Mouse (Mus musculus) CH12.LX (cell line): Measurements from ENCODE around the gene Tas2r135. TPM values are rescaled to one million over a fixed set of nuclear protein-coding genes. Genes with fewer than 3 reads are reported as not detected.

Experiments
- DNase-seq: peaks from one replicate; pipeline ENCODE4 v3.0.0-alpha.2; 2013; ENCODE audit errors: extremely low read depth
- H3K27ac ChIP-seq: 2 replicates; pipeline ENCODE4 v1.5.1; 2012; ENCODE audit warnings: low read depth, mild to moderate bottlenecking, control low read depth, moderate library complexity; ENCODE audit not compliant: insufficient read depth
- H3K27me3 ChIP-seq: replicated peaks from 2 replicates; pipeline ENCODE3; 2012; ENCODE audit warnings: inconsistent platforms
- H3K36me3 ChIP-seq, 2 experiments: replicated peaks in 1 of 2; 2 replicates each; pipeline versions ENCODE3 to v1.6.1; 2012; ENCODE audit warnings: inconsistent platforms in 1 of 2, low read length in 1 of 2, mild to moderate bottlenecking in 1 of 2, mixed read lengths in 1 of 2, moderate library complexity in 1 of 2; ENCODE audit not compliant: control insufficient read depth in 1 of 2, insufficient read depth in 1 of 2
- H3K4me1 ChIP-seq, 2 experiments: 2 replicates each; pipeline ENCODE4 v1.6.1; 2012; ENCODE audit warnings: inconsistent platforms in 1 of 2, moderate library complexity in 1 of 2; ENCODE audit not compliant: insufficient read depth in 2 of 2, control insufficient read depth in 1 of 2
- H3K4me2 ChIP-seq: 2 replicates; pipeline ENCODE4 v1.6.1; 2012; ENCODE audit warnings: low read depth, mild to moderate bottlenecking, control low read depth; ENCODE audit not compliant: poor library complexity, insufficient read depth, severe bottlenecking
- H3K4me3 ChIP-seq, 3 experiments: fragments of 150-350 bp in 1 of 3; sonication (generic) in 1 of 3; replicated peaks in 1 of 3; 2 replicates each; pipeline versions ENCODE3 to v1.5.1; 2011 to 2012; ENCODE audit warnings: low read depth in 2 of 3, low read length in 2 of 3, mild to moderate bottlenecking in 2 of 3, moderate library complexity in 2 of 3, control low read depth in 1 of 3, improper control_type of control experiment in 1 of 3, inconsistent platforms in 1 of 3, mixed read lengths in 1 of 3; ENCODE audit not compliant: poor library complexity in 1 of 3
- H3K79me2 ChIP-seq: replicated peaks from 2 replicates; pipeline ENCODE4 v1.6.1; 2012; ENCODE audit warnings: mild to moderate bottlenecking, moderate library complexity; ENCODE audit not compliant: control insufficient read depth, poor library complexity, insufficient read depth, severe bottlenecking; ENCODE audit errors: extremely low read depth
- H3K9ac ChIP-seq: 2 replicates; pipeline ENCODE4 v1.6.1; 2012; ENCODE audit warnings: low read depth, mild to moderate bottlenecking, control low read depth, moderate library complexity; ENCODE audit not compliant: insufficient read depth
- H3K9me3 ChIP-seq: replicated peaks from 2 replicates; pipeline ENCODE3; 2012; ENCODE audit warnings: low read length, inconsistent platforms, mixed read lengths
- BHLHE40 ChIP-seq: IDR thresholded peaks from 2 replicates; pipeline ENCODE4 v1.6.1; 2011; ENCODE audit warnings: mild to moderate bottlenecking, low read depth, low read length, improper control_type of control experiment
- CHD1 ChIP-seq: IDR thresholded peaks from 2 replicates; pipeline ENCODE4 v1.6.1; 2012; ENCODE audit warnings: low read depth, low read length, improper control_type of control experiment, inconsistent platforms
- CHD2 ChIP-seq: IDR thresholded peaks from 2 replicates; pipeline ENCODE4 v1.6.1; 2011; ENCODE audit warnings: low read length, improper control_type of control experiment
- ELF1 ChIP-seq: IDR thresholded peaks from 2 replicates; pipeline ENCODE4 v1.6.1; 2014; ENCODE audit warnings: low read depth, mild to moderate bottlenecking, inconsistent platforms, low read length, improper control_type of control experiment
- EP300 ChIP-seq: IDR thresholded peaks from 2 replicates; pipeline ENCODE4 v1.6.1; 2011; ENCODE audit warnings: low read length, improper control_type of control experiment
- ETS1 ChIP-seq: conservative IDR thresholded peaks from 2 replicates; pipeline ENCODE4 v1.6.1; 2012; ENCODE audit warnings: low read depth, mild to moderate bottlenecking, inconsistent platforms, low read length, improper control_type of control experiment, moderate library complexity
- GABPA ChIP-seq: IDR thresholded peaks from 2 replicates; pipeline ENCODE4 v1.6.1; 2012; ENCODE audit warnings: low read depth, low read length, improper control_type of control experiment, inconsistent platforms; ENCODE audit not compliant: insufficient replicate concordance
- HCFC1 ChIP-seq: IDR thresholded peaks from 2 replicates; pipeline ENCODE4 v1.6.1; 2012; ENCODE audit warnings: low read depth, mild to moderate bottlenecking, inconsistent platforms, low read length, improper control_type of control experiment
- IRF4 ChIP-seq: IDR thresholded peaks from 2 replicates; pipeline ENCODE4 v1.6.1; 2014; ENCODE audit warnings: low read depth, mild to moderate bottlenecking, inconsistent platforms, low read length, improper control_type of control experiment
- JUND ChIP-seq: conservative IDR thresholded peaks from 2 replicates; pipeline ENCODE4 v1.6.1; 2011; ENCODE audit warnings: low read depth, low read length, improper control_type of control experiment
- MAX ChIP-seq: IDR thresholded peaks from 2 replicates; pipeline ENCODE4 v1.6.1; 2011; ENCODE audit warnings: low read length, improper control_type of control experiment
- MAZ ChIP-seq: IDR thresholded peaks from 2 replicates; pipeline ENCODE4 v1.6.1; 2012; ENCODE audit warnings: low read depth, mild to moderate bottlenecking, inconsistent platforms, low read length, improper control_type of control experiment, moderate library complexity
- MXI1 ChIP-seq: IDR thresholded peaks from 2 replicates; pipeline ENCODE4 v1.6.1; 2011; ENCODE audit warnings: mild to moderate bottlenecking, low read depth, low read length, improper control_type of control experiment
- MYC ChIP-seq: IDR thresholded peaks from 2 replicates; pipeline ENCODE4 v1.6.1; 2011; ENCODE audit warnings: low read depth, mild to moderate bottlenecking, improper control_type of control experiment, low read length
- PAX5 ChIP-seq: IDR thresholded peaks from 2 replicates; pipeline ENCODE4 v1.6.1; 2012; ENCODE audit warnings: low read length, inconsistent platforms, mixed read lengths
- POLR2A ChIP-seq: IDR thresholded peaks from 2 replicates; pipeline ENCODE4 v1.6.1; 2011; ENCODE audit warnings: low read depth, mild to moderate bottlenecking, improper control_type of control experiment, low read length
- RAD21 ChIP-seq: IDR thresholded peaks from 2 replicates; pipeline ENCODE4 v1.6.1; 2011; ENCODE audit warnings: low read depth, mild to moderate bottlenecking, low read length, improper control_type of control experiment, moderate library complexity
- RCOR1 ChIP-seq: conservative IDR thresholded peaks from 2 replicates; pipeline ENCODE4 v1.6.1; 2012; ENCODE audit warnings: low read depth, mild to moderate bottlenecking, inconsistent platforms, low read length, improper control_type of control experiment
- TBP ChIP-seq: conservative IDR thresholded peaks from 2 replicates; pipeline ENCODE4 v1.6.1; 2011; ENCODE audit warnings: low read depth, low read length, improper control_type of control experiment
- UBTF ChIP-seq: IDR thresholded peaks from 2 replicates; pipeline ENCODE4 v1.6.1; 2012; ENCODE audit warnings: low read depth, mild to moderate bottlenecking, inconsistent platforms, low read length, improper control_type of control experiment, moderate library complexity
- USF1 ChIP-seq: IDR thresholded peaks from 2 replicates; pipeline ENCODE4 v1.6.1; 2014; ENCODE audit warnings: low read depth, mild to moderate bottlenecking, inconsistent platforms, low read length, improper control_type of control experiment
- USF2 ChIP-seq: conservative IDR thresholded peaks from 2 replicates; pipeline ENCODE4 v1.6.1; 2011; ENCODE audit warnings: low read depth, low read length, improper control_type of control experiment
- ZKSCAN1 ChIP-seq: IDR thresholded peaks from 2 replicates; pipeline ENCODE4 v1.6.1; 2012; ENCODE audit warnings: low read depth, inconsistent platforms, low read length, improper control_type of control experiment, borderline replicate concordance
- ZMIZ1 ChIP-seq: IDR thresholded peaks from 2 replicates; pipeline ENCODE4 v1.6.1; 2012; ENCODE audit warnings: low read depth, mild to moderate bottlenecking, inconsistent platforms, low read length, improper control_type of control experiment
- ZNF384 ChIP-seq: IDR thresholded peaks from 2 replicates; pipeline ENCODE4 v1.6.1; 2012; ENCODE audit warnings: low read depth, low read length, improper control_type of control experiment, inconsistent platforms
- dilution Hi-C: fragments of 300-500 bp; cut with MboI; formaldehyde crosslinking; loops from 2 replicates; pipeline ENCODE4 v1.14.3; 2020; ENCODE audit warnings: low sequenced_read_pairs; ENCODE audit not compliant: extremely low pct_unique_long_range_greater_than_20kb, extremely low pct_ligation_motif_present
- in situ Hi-C: fragments of 300-500 bp; cut with MboI; formaldehyde crosslinking; loops from 3 replicates; pipeline ENCODE4 v1.14.3; 2019; ENCODE audit warnings: low sequenced_read_pairs, low pct_ligation_motif_present, low pct_unique_long_range_greater_than_20kb, mixed read lengths
- polyA plus RNA-seq: library from polyadenylated mRNA; unstranded; fragments of >175 nt; gene quantifications from 2 replicates; pipeline ENCODE4 v1.2.1, GENCODE M21; 2012; ENCODE audit warnings: low read depth; ENCODE audit not compliant: insufficient read length
- total RNA-seq, 2 experiments: library from RNA; depleted of rRNA; stranded (reverse); fragments of 300-350 nt in 1 of 2; fragments of >200 nt in 1 of 2; gene quantifications; 2 replicates each; pipeline ENCODE4 v1.2.3; 2012 to 2014

Gene Tas2r135
- total and polyA plus RNA-seq, 3 experiments = not detected

DNA sequence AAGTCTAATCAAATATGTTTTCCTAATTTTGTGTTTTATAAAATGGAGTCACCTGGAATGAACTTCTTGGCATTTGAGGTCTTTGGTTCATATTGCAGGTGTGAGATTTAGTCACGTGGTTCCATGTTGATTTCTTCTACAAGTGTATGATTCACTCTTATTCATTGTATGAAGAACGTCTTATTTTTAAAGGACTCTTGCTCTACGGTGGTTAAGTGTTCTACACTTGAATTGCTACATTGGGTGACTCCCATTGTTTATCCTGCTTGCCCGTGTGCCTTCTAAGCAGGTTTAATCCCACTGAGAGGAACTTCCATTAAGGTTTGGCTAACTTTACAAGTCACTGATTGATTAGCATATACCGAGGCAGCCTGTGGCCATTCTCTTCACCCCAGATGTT lies 28.0 kb upstream of the Tas2r135 start:
- dilution Hi-C loops = no loop called here

GRCm38 (mm10) chr6:42379551-42379950 lies 25.7 kb upstream of the Tas2r135 start:
- no peak for DNase-seq
- TF ChIP-seq EP300 = no peak
- TF ChIP-seq RCOR1 = no peak
- no peak for TF ChIP-seq ZNF384
- no peak for TF ChIP-seq JUND
- TF ChIP-seq TBP = no peak
- no peak for TF ChIP-seq MXI1
- TF ChIP-seq ZMIZ1 = no peak
- no peak for TF ChIP-seq ZKSCAN1
- TF ChIP-seq GABPA = no peak
- TF ChIP-seq MAX = no peak
- TF ChIP-seq MAZ = no peak
- no peak for TF ChIP-seq RAD21
- no peak for TF ChIP-seq BHLHE40
- TF ChIP-seq CHD1 = no peak
- TF ChIP-seq USF2 = no peak
- no peak for TF ChIP-seq MYC
- TF ChIP-seq POLR2A = no peak
- in situ Hi-C loops = no loop called here

More for the DNA sequence above, 28.0 kb upstream of the Tas2r135 start:
- no peaks in the 10 kb centered on the region for H3K27me3 ChIP-seq
- no peak overlapping the region for H3K27ac ChIP-seq
- no peaks in the 10 kb centered on the region for H3K9me3 ChIP-seq
- H3K4me1 ChIP-seq = peaks cover 0 to 17% of the 10 kb centered on the region in 2 experiments; a peak in 2 of 4 replicates
- no peak for DNase-seq
- TF ChIP-seq ELF1 = no peak
- TF ChIP-seq IRF4 = no peak
- no peak for TF ChIP-seq ETS1
- no peak for TF ChIP-seq MAZ
- TF ChIP-seq ZNF384 = no peak
- no peak for TF ChIP-seq RCOR1
- no peak for TF ChIP-seq CHD1
- TF ChIP-seq MAX = no peak
- TF ChIP-seq MYC = no peak
- TF ChIP-seq USF1 = no peak
- no peak for TF ChIP-seq BHLHE40
- no peak for TF ChIP-seq CHD2
- TF ChIP-seq PAX5 = no peak
- no peak for TF ChIP-seq HCFC1
- TF ChIP-seq UBTF = no peak
- no peaks in the 10 kb centered on the region for H3K79me2 ChIP-seq
- no peak overlapping the region for H3K4me3 ChIP-seq
- no peaks in the 10 kb centered on the region for H3K36me3 ChIP-seq
- H3K4me2 ChIP-seq = no peak overlapping the region
- H3K9ac ChIP-seq = no peak overlapping the region
- in situ Hi-C loops = no loop called here

More at GRCm38 (mm10) chr6:42379551-42379950, 25.7 kb upstream of the Tas2r135 start:
- Histone ChIP-seq H3K79me2 (no peaks in the 10 kb centered on the region), H3K4me2 (no peak overlapping the region), H3K4me1 (peaks cover 0 to 17% of the 10 kb centered on the region in 2 experiments; a peak in 2 of 4 replicates), H3K27me3 (no peaks in the 10 kb centered on the region), H3K4me3 (no peak overlapping the region), H3K9ac (no peak overlapping the region), H3K9me3 (no peaks in the 10 kb centered on the region), H3K27ac (no peak overlapping the region), H3K36me3 (no peaks in the 10 kb centered on the region)
- dilution Hi-C loops = no loop called here
